Mouse (Mus musculus) intestine, embryonic 15.5 days (tissue): ENCODE measurements around the gene Xpnpep2. TPM values are rescaled to one million over a fixed set of nuclear protein-coding genes. Genes with fewer than 3 reads are reported as not detected.

ENCODE experiments used
- ATAC-seq: fragments of 200-750 bp; cut with Nextera tagmentation; 2 replicates; pipeline ENCODE4 v1.8.0; 2017; ENCODE audit warnings: moderate TSS enrichment, moderate library complexity
- H3K27ac ChIP-seq: fragments of 300-500 bp; sonication (generic); 2 replicates; pipeline ENCODE4 v1.5.1; 2015; ENCODE audit warnings: mild to moderate bottlenecking, inconsistent platforms
- H3K27me3 ChIP-seq: fragments of 300-500 bp; sonication (generic); replicated peaks from 2 replicates; pipeline ENCODE4 v1.6.1; 2015; ENCODE audit warnings: inconsistent platforms
- H3K36me3 ChIP-seq: fragments of 300-500 bp; sonication (generic); 2 replicates; pipeline ENCODE4 v1.6.1; 2015; ENCODE audit warnings: inconsistent platforms
- H3K4me1 ChIP-seq: fragments of 300-500 bp; sonication (generic); replicated peaks from 2 replicates; pipeline ENCODE4 v1.6.1; 2015; ENCODE audit warnings: inconsistent platforms
- H3K4me2 ChIP-seq: fragments of 300-500 bp; sonication (generic); replicated peaks from 2 replicates; pipeline ENCODE4 v1.6.1; 2015; ENCODE audit warnings: mild to moderate bottlenecking, inconsistent platforms
- H3K4me3 ChIP-seq: fragments of 300-500 bp; sonication (generic); replicated peaks from 2 replicates; pipeline ENCODE4 v1.5.1; 2015; ENCODE audit warnings: inconsistent platforms
- H3K9ac ChIP-seq: fragments of 300-500 bp; sonication (generic); 2 replicates; pipeline ENCODE4 v1.6.1; 2015; ENCODE audit warnings: inconsistent platforms
- H3K9me3 ChIP-seq: fragments of 300-500 bp; sonication (generic); 2 replicates; pipeline ENCODE4 v1.6.1; 2016; ENCODE audit warnings: inconsistent platforms
- WGBS: fragments of 180-500 bp; shearing (Covaris S2); methylation state at CpG from one replicate; pipeline ENCODE4 v1.1.7; 2015; 5-methylcytosine and 5-hydroxymethylcytosine counted together
- polyA plus RNA-seq: library from polyadenylated mRNA; unstranded; fragments of >200 nt; fragmentation: Nextera tagmentation; extraction: Ambion mirVana; gene quantifications from 2 replicates; pipeline ENCODE4 v1.2.1, GENCODE M21; 2015

The Xpnpep2 gene
- polyA plus RNA-seq, 1 experiment from 2014 or later = 3.4 TPM

DNA sequence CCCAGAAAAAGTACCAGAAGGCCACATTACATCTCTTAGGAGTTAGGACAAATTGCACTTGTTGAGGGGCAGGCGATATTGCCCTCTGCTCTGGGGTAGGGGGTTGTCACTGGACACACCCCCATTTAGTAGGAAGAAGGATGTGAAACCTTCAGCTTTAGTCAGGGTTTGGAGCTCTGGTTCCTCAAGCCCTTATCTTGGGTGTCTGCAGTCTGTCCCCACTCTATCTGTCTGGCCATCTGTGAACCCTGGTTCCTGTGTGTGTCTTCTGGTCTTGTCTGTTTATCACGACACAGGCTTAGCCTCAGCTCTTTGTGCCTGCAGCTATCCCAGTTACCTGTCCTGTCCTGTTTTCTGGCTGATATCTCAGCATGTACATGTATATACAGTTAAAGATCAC is 44.9 kb downstream of the Xpnpep2 start:
- Histone ChIP-seq H3K36me3 (no peaks in the 10 kb centered on the region), H3K9me3 (no peaks in the 10 kb centered on the region), H3K9ac (no peak overlapping the region), H3K4me1 (no peaks in the 10 kb centered on the region), H3K4me3 (no peak overlapping the region), H3K27ac (no peak overlapping the region), H3K4me2 (no peak overlapping the region), H3K27me3 (no peaks in the 10 kb centered on the region)
- ATAC-seq = no peak
- WGBS = 69% methylated on average over 2 of the region's 2 CpGs

- Histone ChIP-seq H3K4me1 (no peaks in the 10 kb centered on the region), H3K27ac (no peak overlapping the region), H3K9ac (no peak overlapping the region), H3K4me2 (no peak overlapping the region), H3K9me3 (no peaks in the 10 kb centered on the region), H3K36me3 (no peaks in the 10 kb centered on the region), H3K27me3 (no peaks in the 10 kb centered on the region), H3K4me3 (no peak overlapping the region)
- no peak for ATAC-seq
- WGBS = 76% methylated on average over 2 of the region's 2 CpGs
These were observed 45.4 kb downstream of the Xpnpep2 start for GRCm38 (mm10) chrX:48153949-48154348.

GRCm38 (mm10) chrX:48155489-48155888 is 47.0 kb downstream of the Xpnpep2 start:
- no peaks in the 10 kb centered on the region for H3K4me1 ChIP-seq
- no peak overlapping the region for H3K4me2 ChIP-seq
- H3K36me3 ChIP-seq = no peaks in the 10 kb centered on the region
- no peak overlapping the region for H3K4me3 ChIP-seq
- WGBS = 88% methylated on average over 6 of the region's 6 CpGs
- H3K9ac ChIP-seq = no peak overlapping the region
- ATAC-seq = no peak
- H3K27ac ChIP-seq = no peak overlapping the region
- H3K27me3 ChIP-seq = no peaks in the 10 kb centered on the region
- no peaks in the 10 kb centered on the region for H3K9me3 ChIP-seq

DNA sequence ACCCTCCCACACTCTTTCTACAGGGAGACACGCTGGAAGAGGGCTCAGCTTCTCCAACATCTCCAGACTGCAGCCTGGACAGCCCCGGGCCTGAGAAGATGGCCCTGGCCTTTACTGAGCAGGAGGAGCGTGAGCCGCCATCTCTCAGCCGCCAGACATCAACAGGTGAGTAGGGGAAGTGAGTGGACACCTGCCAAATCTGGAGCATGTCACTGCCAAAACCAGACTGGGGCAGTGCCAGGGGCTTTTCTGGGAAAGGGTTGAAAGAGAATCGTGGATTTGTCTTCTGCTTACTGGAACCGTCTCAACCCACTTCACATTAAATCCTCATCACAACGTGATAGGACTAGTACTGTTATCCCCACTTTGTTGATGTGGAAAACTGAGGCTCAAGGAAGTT is 48.9 kb downstream of the Xpnpep2 start:
- H3K4me2 ChIP-seq = no peak overlapping the region
- no peak overlapping the region for H3K4me3 ChIP-seq
- no peaks in the 10 kb centered on the region for H3K36me3 ChIP-seq
- no peak overlapping the region for H3K9ac ChIP-seq
- H3K27ac ChIP-seq = no peak overlapping the region
- no peaks in the 10 kb centered on the region for H3K27me3 ChIP-seq
- H3K9me3 ChIP-seq = no peaks in the 10 kb centered on the region
- no peak for ATAC-seq
- no peaks in the 10 kb centered on the region for H3K4me1 ChIP-seq
- 85% methylated on average over 8 of the region's 8 CpGs for WGBS

DNA sequence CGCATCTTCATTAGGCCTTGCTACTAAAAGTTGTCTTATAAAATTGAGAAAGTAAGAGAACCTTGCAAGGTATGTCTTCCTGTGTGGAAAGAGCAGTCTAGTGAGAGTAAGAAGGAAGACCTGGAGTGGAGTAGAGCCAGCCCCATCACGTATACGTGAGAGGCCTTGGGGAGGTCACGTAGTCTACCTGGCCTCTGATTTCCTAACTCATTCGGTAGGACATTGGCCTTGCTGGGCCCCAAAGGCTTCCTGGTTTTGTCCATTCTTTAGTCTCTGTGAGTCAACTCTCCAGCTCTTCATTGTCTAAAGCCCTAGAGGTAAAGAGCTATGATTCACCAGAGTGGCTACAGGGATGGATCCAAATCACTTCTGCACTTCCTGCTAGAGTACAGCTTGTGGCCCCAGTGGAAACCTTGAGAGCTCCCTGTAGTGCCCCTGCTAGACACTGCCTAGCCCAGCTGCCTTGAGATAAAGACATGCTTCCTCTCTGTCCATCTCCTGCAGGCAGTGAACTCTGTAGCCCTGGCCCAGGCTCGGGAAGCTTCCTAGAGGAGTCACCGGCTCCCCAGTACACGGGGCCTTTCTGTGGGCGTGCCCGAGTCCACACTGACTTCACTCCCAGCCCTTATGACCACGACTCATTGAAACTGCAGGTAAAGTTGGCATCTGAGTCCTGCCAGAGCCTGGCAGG is 49.8 kb downstream of the Xpnpep2 start:
- no peaks in the 10 kb centered on the region for H3K9me3 ChIP-seq
- no peak overlapping the region for H3K4me2 ChIP-seq
- H3K4me3 ChIP-seq = no peak overlapping the region
- no peaks in the 10 kb centered on the region for H3K4me1 ChIP-seq
- ATAC-seq = peak; percentile 72
- H3K36me3 ChIP-seq = no peaks in the 10 kb centered on the region
- 79% methylated on average over 11 of the region's 11 CpGs for WGBS
- H3K27me3 ChIP-seq = no peaks in the 10 kb centered on the region
- no peak overlapping the region for H3K27ac ChIP-seq
- H3K9ac ChIP-seq = no peak overlapping the region

GRCm38 (mm10) chrX:48169892-48170291 is 61.4 kb downstream of the Xpnpep2 start:
- H3K4me1 ChIP-seq = no peaks in the 10 kb centered on the region
- no peak for ATAC-seq
- no peak overlapping the region for H3K4me3 ChIP-seq
- H3K36me3 ChIP-seq = no peaks in the 10 kb centered on the region
- H3K4me2 ChIP-seq = no peak overlapping the region
- H3K9ac ChIP-seq = no peak overlapping the region
- no peak overlapping the region for H3K27ac ChIP-seq
- WGBS = 67% methylated on average over 1 of the region's 1 CpGs
- H3K27me3 ChIP-seq = no peaks in the 10 kb centered on the region
- no peaks in the 10 kb centered on the region for H3K9me3 ChIP-seq

- H3K36me3 ChIP-seq = no peaks in the 10 kb centered on the region
- 60% methylated on average over 1 of the region's 1 CpGs for WGBS
- no peak overlapping the region for H3K27ac ChIP-seq
- no peak overlapping the region for H3K4me3 ChIP-seq
- no peaks in the 10 kb centered on the region for H3K9me3 ChIP-seq
- H3K9ac ChIP-seq = no peak overlapping the region
- ATAC-seq = no peak
- H3K4me1 ChIP-seq = no peaks in the 10 kb centered on the region
- H3K27me3 ChIP-seq = no peaks in the 10 kb centered on the region
- H3K4me2 ChIP-seq = no peak overlapping the region
These were observed 61.8 kb downstream of the Xpnpep2 start for GRCm38 (mm10) chrX:48170368-48170767.

- WGBS = 79% methylated on average over 6 of the region's 6 CpGs
These were observed 73.3 kb downstream of the Xpnpep2 start for GRCm38 (mm10) chrX:48181844-48182243.

GRCm38 (mm10) chrX:48184703-48185102 is 76.2 kb downstream of the Xpnpep2 start:
- no peak overlapping the region for H3K4me3 ChIP-seq
- no peak overlapping the region for H3K9ac ChIP-seq
- no peaks in the 10 kb centered on the region for H3K27me3 ChIP-seq
- no peak overlapping the region for H3K27ac ChIP-seq
- H3K9me3 ChIP-seq = no peaks in the 10 kb centered on the region
- H3K4me2 ChIP-seq = no peak overlapping the region
- no peak for ATAC-seq
- H3K36me3 ChIP-seq = no peaks in the 10 kb centered on the region
- no peaks in the 10 kb centered on the region for H3K4me1 ChIP-seq
- 76% methylated on average over 3 of the region's 3 CpGs for WGBS

More at GRCm38 (mm10) chrX:48181844-48182243, 73.3 kb downstream of the Xpnpep2 start:
- H3K9ac ChIP-seq = no peak overlapping the region
- no peak for ATAC-seq
- H3K36me3 ChIP-seq = no peaks in the 10 kb centered on the region; the same call in 1 of the 2 replicates
- H3K4me3 ChIP-seq = no peak overlapping the region
- no peak overlapping the region for H3K4me2 ChIP-seq
- no peaks in the 10 kb centered on the region for H3K9me3 ChIP-seq
- no peaks in the 10 kb centered on the region for H3K27me3 ChIP-seq
- no peaks in the 10 kb centered on the region for H3K4me1 ChIP-seq
- no peak overlapping the region for H3K27ac ChIP-seq

Other genes starting within 250 kb of the Xpnpep2 start
- 26.1 and 32.5 TPM in 2 replicates for gene Smarca1, start 215.8 kb upstream of the Xpnpep2 start, polyA plus RNA-seq
- 15.7 and 16.9 TPM in 2 replicates for gene Ocrl, start 196.3 kb upstream of the Xpnpep2 start, polyA plus RNA-seq
- gene Apln, start 73.9 kb upstream of the Xpnpep2 start, polyA plus RNA-seq = 6.0 and 6.4 TPM in 2 replicates
- 3.1 and 3.4 TPM in 2 replicates for gene Sash3, start 37.7 kb downstream of the Xpnpep2 start, polyA plus RNA-seq
- gene Zdhhc9, start 100.2 kb downstream of the Xpnpep2 start, polyA plus RNA-seq = 8.2 and 9.1 TPM in 2 replicates
- 15.4 and 16.4 TPM in 2 replicates for gene Utp14a, start 148.1 kb downstream of the Xpnpep2 start, polyA plus RNA-seq
- gene Bcorl1, start 232.6 kb downstream of the Xpnpep2 start, polyA plus RNA-seq = 4.9 and 5.1 TPM in 2 replicates